Mouse (Mus musculus) neural tube, embryonic 11.5 days (tissue): Measurements from ENCODE around the gene Lrrn3. TPM values are rescaled to one million over a fixed set of nuclear protein-coding genes. Genes with fewer than 3 reads are reported as not detected.

Experiments
- ATAC-seq: fragments of 200-750 bp; cut with Nextera tagmentation; 2 replicates; pipeline ENCODE4 v1.8.0; 2017; ENCODE audit warnings: moderate number of reproducible peaks, mild to moderate bottlenecking, moderate TSS enrichment, moderate library complexity; ENCODE audit not compliant: insufficient read depth, low FRiP score, low TSS enrichment
- DNase-seq: peaks from one replicate; pipeline ENCODE4 v3.0.0-alpha.2; 2015; ENCODE audit warnings: low spot score
- H3K27ac ChIP-seq: fragments of 300-500 bp; sonication (generic); 2 replicates; pipeline ENCODE4 v1.5.1; 2014; ENCODE audit warnings: low read depth, mild to moderate bottlenecking, low read length
- H3K27me3 ChIP-seq: fragments of 300-500 bp; sonication (generic); 2 replicates; pipeline ENCODE4 v1.6.1; 2014; ENCODE audit warnings: mild to moderate bottlenecking, low read length, mixed read lengths; ENCODE audit not compliant: control insufficient read depth, insufficient read depth
- H3K36me3 ChIP-seq: fragments of 300-500 bp; sonication (generic); 2 replicates; pipeline ENCODE4 v1.6.1; 2014; ENCODE audit warnings: mild to moderate bottlenecking, low read length, moderate library complexity, mixed read lengths; ENCODE audit not compliant: control insufficient read depth, insufficient read depth
- H3K4me1 ChIP-seq: fragments of 300-500 bp; sonication (generic); 2 replicates; pipeline ENCODE4 v1.6.1; 2014; ENCODE audit warnings: low read length, mixed read lengths; ENCODE audit not compliant: control insufficient read depth, insufficient read depth
- H3K4me2 ChIP-seq: fragments of 300-500 bp; sonication (generic); 2 replicates; pipeline ENCODE4 v1.6.1; 2014; ENCODE audit warnings: low read depth, mild to moderate bottlenecking, moderate library complexity
- H3K4me3 ChIP-seq: fragments of 300-500 bp; sonication (generic); 2 replicates; pipeline ENCODE4 v1.5.1; 2014; ENCODE audit warnings: low read depth, low read length
- H3K9ac ChIP-seq: fragments of 300-500 bp; sonication (generic); 2 replicates; pipeline ENCODE4 v1.6.1; 2014; ENCODE audit warnings: mild to moderate bottlenecking, low read length
- H3K9me3 ChIP-seq: fragments of 300-500 bp; sonication (generic); 2 replicates; pipeline ENCODE4 v1.6.1; 2016; ENCODE audit warnings: low read length; ENCODE audit not compliant: control insufficient read depth
- WGBS: fragments of 180-500 bp; shearing (Covaris S2); extraction: QIAGEN DNeasy Blood & Tissue Kit; methylation state at CpG from one replicate; pipeline ENCODE4 v1.1.7; 2014; 5-methylcytosine and 5-hydroxymethylcytosine counted together
- polyA plus RNA-seq: library from polyadenylated mRNA; unstranded; fragments of >200 nt; fragmentation: Nextera tagmentation; extraction: Ambion mirVana; gene quantifications from 2 replicates; pipeline ENCODE4 v1.2.1, GENCODE M21; 2014

The Lrrn3 gene
- polyA plus RNA-seq, 1 experiment from 2014 or later, result 57.2 TPM

DNA sequence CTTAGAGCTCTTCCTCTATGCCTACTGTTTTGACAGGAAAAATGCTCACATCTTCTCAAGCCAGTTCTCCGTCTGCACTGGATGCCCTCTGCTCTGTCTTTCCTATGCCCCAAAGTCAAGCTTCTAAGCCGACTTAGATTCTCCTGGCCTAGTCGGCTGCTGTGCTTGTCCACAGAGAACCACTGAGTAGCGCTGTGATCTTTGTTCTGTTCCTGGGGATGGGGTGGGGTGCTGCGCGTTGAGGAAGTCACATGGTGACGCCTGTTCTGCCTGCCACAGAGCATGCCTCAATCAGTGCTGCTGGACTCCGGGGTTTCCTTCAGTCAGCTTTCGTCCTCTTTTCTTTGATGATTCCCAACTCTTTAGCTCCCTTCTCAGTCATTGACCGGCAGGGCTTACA is 8.4 kb upstream of the Lrrn3 start:
- Histone ChIP-seq H3K9ac (no peak overlapping the region), H3K27ac (no peak overlapping the region), H3K9me3 (no peaks in the 10 kb centered on the region), H3K36me3 (no peaks in the 10 kb centered on the region), H3K27me3 (no peaks in the 10 kb centered on the region), H3K4me3 (no peak overlapping the region), H3K4me1 (no peaks in the 10 kb centered on the region), H3K4me2 (no peak overlapping the region)
- DNase-seq (no peak), ATAC-seq (no peak)
- WGBS, result 50% methylated on average over 10 of the region's 10 CpGs

DNA sequence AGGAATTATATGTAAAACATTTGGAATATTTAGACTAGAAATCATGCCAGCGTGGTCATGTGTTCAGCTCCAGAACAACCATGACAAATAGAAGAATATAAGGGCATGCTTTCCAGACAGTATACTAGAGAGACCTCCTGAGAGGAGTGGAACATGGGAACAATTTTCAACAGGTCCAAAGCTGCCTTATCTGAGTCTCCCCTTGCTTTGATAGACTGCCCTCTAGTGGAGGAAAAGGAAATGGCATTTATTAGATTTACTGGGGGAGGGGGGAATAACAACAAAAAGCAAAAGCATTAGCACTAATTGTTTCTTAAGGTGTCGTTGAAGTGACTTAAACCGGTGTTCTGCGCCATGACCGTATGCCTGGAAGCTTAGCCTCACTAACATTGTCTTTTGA is 774 bp upstream of the Lrrn3 start:
- 29% methylated on average over 5 of the region's 5 CpGs for WGBS
- Histone ChIP-seq H3K36me3 (no peaks in the 10 kb centered on the region), H3K27ac (no peak overlapping the region), H3K9ac (no peak overlapping the region), H3K4me2 (no peak overlapping the region), H3K27me3 (no peaks in the 10 kb centered on the region), H3K9me3 (no peaks in the 10 kb centered on the region), H3K4me1 (peaks cover 8% of the 10 kb centered on the region; the same call in 1 of the 2 replicates), H3K4me3 (no peak overlapping the region)
- DNase-seq (peak; percentile 38), ATAC-seq (0 out of 2 replicates have a peak, but pooled peaks have one; percentile 48)

DNA sequence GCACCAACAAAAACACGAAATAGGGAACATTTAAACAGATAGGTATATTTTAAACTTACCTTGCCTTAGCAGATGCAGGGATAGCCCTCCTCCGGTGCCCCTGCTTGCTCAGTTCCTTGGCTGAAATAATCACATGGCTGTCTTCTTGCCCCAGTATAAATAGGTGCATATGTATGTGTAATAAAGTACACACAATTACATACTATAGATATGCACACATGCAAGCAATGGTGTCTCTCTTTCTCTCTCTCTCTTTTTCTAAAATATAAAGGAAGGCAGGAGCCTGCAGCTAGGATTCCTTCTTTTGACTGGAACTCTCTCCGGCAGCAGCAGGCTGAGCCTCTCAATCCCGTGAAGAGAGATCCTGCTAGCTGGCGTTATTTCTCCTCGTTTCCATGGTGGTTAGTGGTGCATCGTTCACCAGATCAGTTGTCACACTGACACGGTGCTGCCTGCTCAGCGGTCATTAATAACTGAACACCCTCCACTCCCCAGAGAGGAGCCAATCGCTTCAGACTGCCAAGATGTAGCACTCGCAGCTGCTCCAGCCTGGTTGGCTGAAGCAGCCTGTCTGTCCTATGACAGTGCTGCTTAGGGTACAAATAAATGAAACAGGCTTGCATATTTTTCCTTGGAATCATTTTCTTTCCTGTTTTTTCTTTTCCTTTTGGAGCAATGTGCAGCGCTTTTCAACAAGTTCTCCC is 567 bp downstream of the Lrrn3 start:
- no peaks in the 10 kb centered on the region for H3K36me3 ChIP-seq
- DNase-seq, result peak; percentile 67
- peak overlapping the region; percentile 42 for H3K4me3 ChIP-seq
- peak overlapping the region; percentile 51 for H3K27ac ChIP-seq
- ATAC-seq, result peak; percentile 90
- peak overlapping the region; percentile 51 for H3K9ac ChIP-seq
- no peaks in the 10 kb centered on the region for H3K27me3 ChIP-seq
- H3K9me3 ChIP-seq, result no peaks in the 10 kb centered on the region
- H3K4me2 ChIP-seq, result peak overlapping the region; percentile 53
- WGBS, result 19% methylated on average over 12 of the region's 12 CpGs
- H3K4me1 ChIP-seq, result peaks cover 8% of the 10 kb centered on the region; the same call in 1 of the 2 replicates

DNA sequence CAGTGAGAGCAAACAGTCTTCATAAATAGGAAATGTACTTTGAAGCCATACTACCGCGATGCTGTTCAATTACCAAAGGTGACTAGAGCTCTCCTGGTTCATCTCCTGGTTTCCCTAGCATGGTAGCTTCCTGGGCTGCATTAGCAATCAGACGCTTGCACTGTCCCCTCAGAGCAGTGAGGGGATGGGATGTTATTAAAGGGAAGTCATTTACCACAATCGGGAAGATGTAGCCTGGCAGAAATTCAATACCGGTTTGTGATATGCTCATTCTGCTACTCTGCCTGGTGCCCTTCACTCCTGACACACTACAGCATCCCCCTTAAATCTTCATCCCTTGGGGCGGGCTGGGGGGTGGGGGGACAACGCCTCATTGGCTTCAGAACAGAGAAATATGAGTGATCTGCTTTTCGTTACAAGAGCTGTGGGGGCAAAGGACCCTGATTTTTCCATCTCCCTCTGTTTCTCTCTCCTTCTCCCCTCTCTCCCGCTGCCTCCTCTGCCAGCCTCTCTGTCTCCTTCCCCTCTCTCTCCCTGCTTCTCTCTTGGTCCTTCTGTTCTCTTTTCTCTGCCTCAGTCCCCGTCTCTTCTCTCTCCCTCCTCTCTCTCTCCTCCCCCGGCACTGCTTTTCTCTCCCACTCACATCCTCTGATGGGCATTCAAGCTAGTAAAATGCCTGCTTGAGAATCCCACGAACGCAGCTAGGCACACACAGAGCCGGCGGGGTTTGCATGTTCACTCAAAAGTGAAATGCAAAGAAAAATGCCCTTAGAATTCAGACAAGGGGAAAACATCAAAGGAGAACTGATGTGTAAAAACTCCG is 1.3 kb downstream of the Lrrn3 start:
- 28% methylated on average over 16 of the region's 16 CpGs for WGBS
- peak; percentile 46 for DNase-seq

DNA sequence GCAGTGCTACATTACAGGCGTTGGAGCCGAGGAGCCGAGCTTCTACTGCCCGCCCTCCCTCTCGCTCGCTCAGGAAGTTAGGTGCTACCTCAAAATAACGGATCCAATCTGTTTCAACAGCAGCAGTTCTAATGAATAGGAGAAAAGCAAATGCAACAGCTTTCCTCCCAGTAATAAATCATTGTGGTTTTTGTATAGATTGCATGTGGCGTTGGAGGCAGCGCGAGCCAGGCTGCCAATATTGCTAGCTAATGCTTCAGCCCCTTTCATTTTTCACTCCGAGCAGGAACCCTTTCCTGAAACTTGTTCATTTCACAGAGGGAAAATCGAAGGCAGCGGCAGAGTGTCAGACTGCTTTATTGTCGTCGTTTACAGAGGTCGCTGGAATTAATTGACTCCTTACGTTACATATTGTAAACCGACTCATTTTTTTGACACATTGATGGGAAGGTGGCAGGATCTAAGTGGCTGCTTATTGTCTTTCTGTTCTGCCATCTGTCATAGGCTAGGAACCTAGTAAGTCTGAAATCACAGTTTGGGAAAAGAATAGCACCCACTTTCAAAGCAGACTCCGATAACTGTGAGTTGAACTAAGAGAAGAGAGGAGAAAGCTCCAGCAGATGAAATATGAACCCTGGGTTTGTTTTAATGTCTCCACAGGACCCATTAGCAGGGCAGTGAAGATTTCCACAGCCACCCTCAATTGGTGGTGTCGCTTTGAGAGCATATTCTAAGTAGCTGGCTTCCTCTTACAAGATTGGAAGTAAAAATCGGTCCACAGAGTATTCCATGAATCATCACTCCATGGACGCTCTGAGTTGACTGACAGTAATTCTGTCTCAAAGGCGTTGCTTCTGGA is 2.4 kb downstream of the Lrrn3 start:
- Histone ChIP-seq H3K9me3 (no peaks in the 10 kb centered on the region), H3K4me3 (peak overlapping the region; percentile 42), H3K36me3 (no peaks in the 10 kb centered on the region), H3K27ac (peak overlapping the region; percentile 51), H3K4me2 (peak overlapping the region; percentile 53), H3K4me1 (peaks cover 8% of the 10 kb centered on the region; the same call in 1 of the 2 replicates), H3K27me3 (no peaks in the 10 kb centered on the region), H3K9ac (peak overlapping the region; percentile 26)
- 24% methylated on average over 23 of the region's 23 CpGs for WGBS
- ATAC-seq (no peak), DNase-seq (peak; percentile 48)

More for the DNA sequence above, 1.3 kb downstream of the Lrrn3 start:
- ATAC-seq, result peak; percentile 18; the same call in 1 of the 2 replicates
- H3K9me3 ChIP-seq, result no peaks in the 10 kb centered on the region
- H3K36me3 ChIP-seq, result no peaks in the 10 kb centered on the region
- peak overlapping the region; percentile 53 for H3K4me2 ChIP-seq
- peaks cover 8% of the 10 kb centered on the region; the same call in 1 of the 2 replicates for H3K4me1 ChIP-seq
- H3K27ac ChIP-seq, result peak overlapping the region; percentile 51
- H3K4me3 ChIP-seq, result peak overlapping the region; percentile 42
- no peaks in the 10 kb centered on the region for H3K27me3 ChIP-seq
- peak overlapping the region; percentile 51 for H3K9ac ChIP-seq

DNA sequence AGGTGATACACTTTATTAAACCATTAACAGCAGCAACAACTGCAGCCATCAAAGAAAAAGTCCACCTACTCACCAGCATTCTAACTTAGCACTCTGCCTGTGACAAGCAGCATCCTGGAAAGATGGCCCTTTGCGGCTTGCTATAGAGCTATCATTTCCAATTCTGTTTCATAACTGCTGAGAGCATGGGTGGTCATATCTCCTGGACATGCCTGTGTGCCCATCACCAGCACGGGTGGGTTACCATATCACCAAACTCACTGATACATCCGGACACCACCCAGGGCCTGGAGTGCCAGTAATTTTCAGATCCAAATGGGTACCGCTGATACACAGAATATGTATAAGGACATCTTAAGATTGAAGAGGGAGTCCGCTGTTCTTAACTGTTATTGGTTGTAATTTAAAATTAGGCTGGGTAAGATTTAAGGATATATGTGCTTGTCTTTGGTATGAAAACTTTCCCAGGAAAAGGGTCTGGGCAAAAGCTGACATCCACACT is 3.1 kb downstream of the Lrrn3 start:
- no peaks in the 10 kb centered on the region for H3K27me3 ChIP-seq
- peak overlapping the region; percentile 42 for H3K4me3 ChIP-seq
- no peaks in the 10 kb centered on the region for H3K9me3 ChIP-seq
- ATAC-seq (no peak), DNase-seq (no peak)
- peak overlapping the region; percentile 26 for H3K9ac ChIP-seq
- H3K27ac ChIP-seq, result no peak overlapping the region
- 82% methylated on average over 5 of the region's 5 CpGs for WGBS
- H3K4me1 ChIP-seq, result peaks cover 8% of the 10 kb centered on the region; the same call in 1 of the 2 replicates
- no peaks in the 10 kb centered on the region for H3K36me3 ChIP-seq
- H3K4me2 ChIP-seq, result peak overlapping the region; percentile 53

DNA sequence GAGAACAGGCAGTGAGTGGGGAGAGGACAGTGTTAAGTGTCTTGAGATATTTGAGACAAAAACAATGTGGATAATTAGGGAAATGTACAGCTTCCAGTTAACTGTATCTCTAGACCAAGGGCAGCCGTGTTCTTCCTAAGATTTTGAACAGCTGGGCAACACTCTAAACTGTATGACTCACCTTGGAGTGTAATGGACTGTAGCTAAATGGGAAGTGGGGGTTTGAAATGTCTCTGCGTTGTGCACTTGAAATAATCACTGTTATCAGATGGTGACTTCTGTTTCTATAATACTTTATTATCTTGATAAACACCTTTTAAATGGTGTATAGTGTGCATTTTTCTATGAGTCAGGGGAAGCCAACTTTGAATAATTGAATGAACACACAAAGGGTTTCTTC is 4.7 kb downstream of the Lrrn3 start:
- no peak overlapping the region for H3K27ac ChIP-seq
- H3K4me1 ChIP-seq, result peaks cover 8% of the 10 kb centered on the region; the same call in 1 of the 2 replicates
- no peak for DNase-seq
- H3K9ac ChIP-seq, result no peak overlapping the region
- no peak for ATAC-seq
- H3K4me2 ChIP-seq, result no peak overlapping the region
- H3K36me3 ChIP-seq, result no peaks in the 10 kb centered on the region
- 82% methylated on average over 2 of the region's 2 CpGs for WGBS
- no peaks in the 10 kb centered on the region for H3K27me3 ChIP-seq
- no peaks in the 10 kb centered on the region for H3K9me3 ChIP-seq
- H3K4me3 ChIP-seq, result no peak overlapping the region

DNA sequence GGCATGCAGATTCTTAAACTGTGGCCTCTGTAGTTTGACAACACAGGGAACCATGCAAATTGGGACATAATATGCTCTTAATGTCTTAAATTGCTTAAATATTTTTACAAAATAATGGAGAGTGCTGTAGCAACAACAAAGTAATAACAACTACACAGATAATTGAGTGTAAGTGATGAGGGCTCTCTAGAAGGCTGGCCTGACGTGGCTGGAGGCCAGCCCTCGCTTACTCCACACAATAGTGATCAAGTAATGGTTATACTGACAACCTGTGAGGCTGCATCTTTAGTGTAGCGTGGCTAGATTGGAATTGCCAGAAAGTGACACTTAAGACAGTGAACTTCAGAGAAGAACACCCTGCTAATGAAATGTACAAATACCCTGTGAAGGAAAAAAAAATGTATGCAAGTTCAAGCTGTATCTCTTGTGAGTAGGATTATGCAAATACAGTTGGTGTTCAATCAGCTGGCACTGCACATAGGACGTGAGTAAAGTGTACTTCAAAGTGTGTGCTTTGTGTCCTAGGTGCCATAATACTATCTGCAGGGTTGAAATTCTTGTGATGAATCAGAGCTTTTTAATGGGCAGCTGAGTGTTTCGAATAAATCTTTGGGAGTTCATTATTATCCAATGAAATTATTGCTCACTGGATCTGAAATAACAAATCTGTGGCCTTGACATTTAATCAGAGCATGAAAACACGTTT is 17.0 kb downstream of the Lrrn3 start:
- H3K9me3 ChIP-seq, result no peaks in the 10 kb centered on the region
- no peak for ATAC-seq
- 73% methylated on average over 6 of the region's 6 CpGs for WGBS
- no peak overlapping the region for H3K9ac ChIP-seq
- H3K27me3 ChIP-seq, result no peaks in the 10 kb centered on the region
- H3K4me3 ChIP-seq, result no peak overlapping the region
- no peak overlapping the region for H3K4me2 ChIP-seq
- H3K27ac ChIP-seq, result no peak overlapping the region
- no peak for DNase-seq
- no peaks in the 10 kb centered on the region for H3K36me3 ChIP-seq
- no peaks in the 10 kb centered on the region for H3K4me1 ChIP-seq
